Mouse (Mus musculus) C2C12 (cell line): ENCODE data around the gene Prkce. TPM values are rescaled to one million over a fixed set of nuclear protein-coding genes. Genes with fewer than 3 reads are reported as not detected.

ENCODE experiments used
- H3K27me3 ChIP-seq: one replicate; pipeline ENCODE4 v1.6.1; 2011; ENCODE audit not compliant: control insufficient read depth, insufficient read depth, insufficient read length
- H3K36me3 ChIP-seq: one replicate; pipeline ENCODE4 v1.6.1; 2011; ENCODE audit not compliant: control insufficient read depth, insufficient read depth
- H3K4me3 ChIP-seq: one replicate; pipeline ENCODE4 v1.5.1; 2011; ENCODE audit warnings: mild to moderate bottlenecking, control low read depth; ENCODE audit not compliant: poor library complexity, insufficient read depth, severe bottlenecking
- H3K79me2 ChIP-seq: one replicate; pipeline ENCODE4 v1.6.1; 2011; ENCODE audit not compliant: control insufficient read depth, insufficient read depth
- H3K79me3 ChIP-seq: one replicate; pipeline ENCODE4 v1.6.1; 2011; ENCODE audit warnings: low read depth, control low read depth
- H3ac ChIP-seq: one replicate; pipeline ENCODE3; 2011; ENCODE audit warnings: low read depth; ENCODE audit not compliant: control insufficient read depth, insufficient read length
- CEBPB ChIP-seq: IDR thresholded peaks from one replicate; pipeline ENCODE4 v1.6.1; 2011; ENCODE audit warnings: low read depth, mild to moderate bottlenecking, control low read depth, moderate library complexity
- CTCF ChIP-seq: IDR thresholded peaks from one replicate; pipeline ENCODE4 v1.5.1; 2011; ENCODE audit not compliant: control insufficient read depth, insufficient read depth, insufficient read length
- FOSL1 ChIP-seq: IDR thresholded peaks from one replicate; pipeline ENCODE4 v1.8.0; 2011; ENCODE audit warnings: mild to moderate bottlenecking, low read length; ENCODE audit not compliant: poor library complexity, insufficient read depth, severe bottlenecking
- MAX ChIP-seq: IDR thresholded peaks from one replicate; pipeline ENCODE4 v1.6.1; 2011; ENCODE audit warnings: mild to moderate bottlenecking, control low read depth
- MYOD1 ChIP-seq: IDR thresholded peaks from one replicate; pipeline ENCODE4 v1.6.1; 2011; ENCODE audit warnings: low read depth; ENCODE audit not compliant: control insufficient read depth, insufficient read length
- MYOG ChIP-seq: IDR thresholded peaks from one replicate; pipeline ENCODE4 v1.6.1; 2011; ENCODE audit not compliant: control insufficient read depth, insufficient read length; ENCODE audit errors: extremely low read depth
- USF1 ChIP-seq: IDR thresholded peaks from one replicate; pipeline ENCODE4 v1.6.1; 2011; ENCODE audit warnings: low read depth, mild to moderate bottlenecking, control low read depth, moderate library complexity
- polyA plus RNA-seq: library from polyadenylated mRNA; unstranded; fragments of >200 nt; fragmentation: generic; extraction: Trizol; gene quantifications from one replicate; pipeline ENCODE4 v1.2.1, GENCODE M21; 2012; ENCODE audit warnings: missing spikeins

The Prkce gene
- polyA plus RNA-seq, 1 experiment: 1.4 TPM

DNA sequence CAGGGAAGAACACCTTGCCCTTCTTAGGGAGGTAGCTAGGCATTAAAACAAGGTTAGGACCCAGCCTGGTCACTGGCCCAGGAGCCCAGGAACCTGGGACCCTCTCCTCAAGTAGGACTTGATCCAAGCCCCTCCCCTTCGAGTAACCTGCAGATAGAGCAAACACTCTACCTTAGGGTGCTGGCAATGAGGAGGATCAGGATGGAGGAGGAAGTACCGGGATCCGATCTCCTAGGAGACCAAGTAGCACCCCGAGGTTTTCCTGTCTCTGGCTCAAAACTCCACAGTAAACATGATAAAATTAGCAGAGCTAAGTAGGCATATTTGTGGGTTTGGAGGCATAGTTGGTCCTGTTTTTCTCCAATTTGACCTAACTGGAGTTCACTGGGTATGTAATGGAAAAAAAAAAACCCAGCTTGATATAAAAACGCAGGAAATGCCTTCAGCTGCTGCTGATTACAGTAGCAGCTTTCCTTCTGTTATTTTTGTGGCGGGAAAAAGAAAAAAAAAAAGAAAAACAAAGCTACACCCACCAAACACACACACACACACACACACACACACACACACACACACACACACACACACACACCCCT, 425.5 kb downstream of the Prkce start:
- TF ChIP-seq MYOD1 (no peak), CEBPB (no peak), USF1 (no peak), CTCF (no peak), MYOG (no peak), FOSL1 (no peak), MAX (no peak)

GRCm38 (mm10) chr17:86595526-86595925, 427.9 kb downstream of the Prkce start:
- Histone ChIP-seq H3K79me3 (no peaks in the 10 kb centered on the region), H3K27me3 (no peaks in the 10 kb centered on the region), H3K79me2 (no peaks in the 10 kb centered on the region), H3K36me3 (no peaks in the 10 kb centered on the region), H3K4me3 (no peak overlapping the region), H3ac (no peak overlapping the region)
- no peak for TF ChIP-seq MYOD1
- no peak for TF ChIP-seq USF1
- no peak for TF ChIP-seq MYOG
- no peak for TF ChIP-seq MAX
- TF ChIP-seq FOSL1: no peak
- TF ChIP-seq CTCF: no peak
- no peak for TF ChIP-seq CEBPB

More for the DNA sequence above, 425.5 kb downstream of the Prkce start:
- Histone ChIP-seq H3K36me3 (no peaks in the 10 kb centered on the region), H3ac (no peak overlapping the region), H3K79me3 (no peaks in the 10 kb centered on the region), H3K79me2 (no peaks in the 10 kb centered on the region), H3K4me3 (no peak overlapping the region), H3K27me3 (no peaks in the 10 kb centered on the region)

- H3K27me3 ChIP-seq: no peaks in the 10 kb centered on the region
- H3ac ChIP-seq: no peak overlapping the region
- H3K36me3 ChIP-seq: no peaks in the 10 kb centered on the region
- no peaks in the 10 kb centered on the region for H3K79me2 ChIP-seq
- H3K79me3 ChIP-seq: no peaks in the 10 kb centered on the region
- H3K4me3 ChIP-seq: no peak overlapping the region
- no peak for TF ChIP-seq CTCF
- TF ChIP-seq MYOG: no peak
- TF ChIP-seq USF1: no peak
- no peak for TF ChIP-seq CEBPB
- no peak for TF ChIP-seq MYOD1
- TF ChIP-seq FOSL1: no peak
- TF ChIP-seq MAX: no peak
These were observed 433.5 kb downstream of the Prkce start for GRCm38 (mm10) chr17:86601116-86601515.

DNA sequence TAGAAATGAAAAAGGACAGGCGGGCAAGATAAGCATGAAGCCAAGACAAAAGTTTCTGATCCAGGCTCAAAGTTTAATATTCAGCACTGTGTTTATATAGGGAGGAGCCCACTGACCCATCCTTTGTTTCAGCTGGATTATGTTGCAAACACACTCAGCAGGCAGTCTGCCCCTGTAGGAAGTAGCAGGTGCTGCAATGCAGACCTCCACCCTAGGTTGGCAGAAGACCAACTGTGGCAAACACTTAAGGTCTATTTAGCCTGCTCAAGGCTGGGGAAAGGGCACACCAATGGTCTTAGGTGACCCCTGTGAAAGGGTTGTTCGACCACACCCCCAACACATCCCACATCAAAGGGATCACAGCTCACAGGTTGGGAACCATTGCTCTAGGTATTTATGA, 434.3 kb downstream of the Prkce start:
- Histone ChIP-seq H3K4me3 (no peak overlapping the region), H3K79me3 (no peaks in the 10 kb centered on the region), H3K79me2 (no peaks in the 10 kb centered on the region), H3K36me3 (no peaks in the 10 kb centered on the region), H3ac (no peak overlapping the region), H3K27me3 (no peaks in the 10 kb centered on the region)
- no peak for TF ChIP-seq MAX
- no peak for TF ChIP-seq MYOD1

- TF ChIP-seq CEBPB: no peak
- no peak for TF ChIP-seq USF1
- no peak for TF ChIP-seq MYOD1
- TF ChIP-seq FOSL1: no peak
- TF ChIP-seq CTCF: no peak
- TF ChIP-seq MAX: no peak
- TF ChIP-seq MYOG: no peak
- no peak overlapping the region for H3ac ChIP-seq
- H3K79me3 ChIP-seq: no peaks in the 10 kb centered on the region
- no peaks in the 10 kb centered on the region for H3K79me2 ChIP-seq
- H3K4me3 ChIP-seq: no peak overlapping the region
- H3K27me3 ChIP-seq: no peaks in the 10 kb centered on the region
- no peaks in the 10 kb centered on the region for H3K36me3 ChIP-seq
These were observed 436.4 kb downstream of the Prkce start for GRCm38 (mm10) chr17:86603848-86604444.

GRCm38 (mm10) chr17:86607981-86608380, 440.4 kb downstream of the Prkce start:
- no peak for TF ChIP-seq FOSL1
- TF ChIP-seq MYOG: no peak
- TF ChIP-seq CTCF: no peak
- TF ChIP-seq USF1: no peak
- TF ChIP-seq MAX: no peak
- TF ChIP-seq CEBPB: no peak
- no peak for TF ChIP-seq MYOD1

More at GRCm38 (mm10) chr17:86607981-86608380, 440.4 kb downstream of the Prkce start:
- Histone ChIP-seq H3K27me3 (no peaks in the 10 kb centered on the region), H3ac (no peak overlapping the region), H3K36me3 (no peaks in the 10 kb centered on the region), H3K4me3 (no peak overlapping the region), H3K79me2 (no peaks in the 10 kb centered on the region), H3K79me3 (no peaks in the 10 kb centered on the region)
